Mouse (Mus musculus): Measurements from ENCODE around the gene Pou5f1. TPM values are rescaled to one million over a fixed set of nuclear protein-coding genes. Genes with fewer than 3 reads are reported as not detected.
"Not testable (repeated sequence)": the region's sequence is repeated elsewhere in the genome, so short reads cannot be mapped to it uniquely, and the experiment has no call there.

Gene Pou5f1
- 0.10 TPM in 1 of 2 replicates, not detected in the other for polyA plus RNA-seq (2016; fragmentation: Nextera tagmentation; extraction: Ambion mirVana)

GRCm38 (mm10) chr17:35505776-35506175, at the start of gene Pou5f1:
TSS of gene Pou5f1 (plus strand) at chr17:35506018.
- Histone ChIP-seq H3K27me3 (ENCODE audit: low read depth, poor library complexity, severe bottlenecking) (peaks cover 84% of the 10 kb centered on the region), H3K27ac (replicated peaks) (peak within 1 kb of the TSS; percentile 18; the same call in 1 of the 2 replicates), H3K4me1 (peaks cover 39% of the 10 kb centered on the region), H3K9me3 (replicated peaks) (no peaks in the 10 kb centered on the region), H3K36me3 (no peaks in the 10 kb centered on the region), H3K4me3 (no peak within 1 kb of the TSS)
- 12% methylated on average over 13 of the region's 13 CpGs for WGBS
- no peak for DNase-seq (ENCODE audit: low spot score)

- not testable (repeated sequence) for H3K9me3 ChIP-seq (replicated peaks); H3K4me1 ChIP-seq; H3K27me3 ChIP-seq (ENCODE audit: low read depth, poor library complexity, severe bottlenecking); H3K4me3 ChIP-seq; H3K27ac ChIP-seq (replicated peaks); DNase-seq (ENCODE audit: low spot score); H3K36me3 ChIP-seq
- no CpG with 5 or more reads among the region's 1 CpGs for WGBS
These were observed 47.6 kb upstream of the Pou5f1 start for GRCm38 (mm10) chr17:35458247-35458646.

GRCm38 (mm10) chr17:35460513-35461341, 45.1 kb upstream of the Pou5f1 start:
- not testable (repeated sequence) for H3K36me3 ChIP-seq; H3K27me3 ChIP-seq (ENCODE audit: low read depth, poor library complexity, severe bottlenecking); H3K9me3 ChIP-seq (replicated peaks); DNase-seq (ENCODE audit: low spot score); H3K27ac ChIP-seq (replicated peaks); H3K4me1 ChIP-seq; H3K4me3 ChIP-seq
- 84% methylated on average over 3 of the region's 9 CpGs for WGBS

GRCm38 (mm10) chr17:35465651-35466050, 40.2 kb upstream of the Pou5f1 start:
- H3K36me3 ChIP-seq; H3K27ac ChIP-seq (replicated peaks); H3K9me3 ChIP-seq (replicated peaks); H3K4me3 ChIP-seq: not testable (repeated sequence)
- H3K27me3 ChIP-seq (ENCODE audit: low read depth, poor library complexity, severe bottlenecking) = peaks cover 25% of the 10 kb centered on the region
- H3K4me1 ChIP-seq = peaks cover 13% of the 10 kb centered on the region
- 7% methylated on average over 8 of the region's 8 CpGs for WGBS
- DNase-seq (ENCODE audit: low spot score) = peak; percentile 44

- H3K4me3 ChIP-seq; H3K27ac ChIP-seq (replicated peaks); DNase-seq (ENCODE audit: low spot score); H3K36me3 ChIP-seq; H3K9me3 ChIP-seq (replicated peaks): not testable (repeated sequence)
- 78% methylated on average over 3 of the region's 3 CpGs for WGBS
- peaks cover 40% of the 10 kb centered on the region for H3K27me3 ChIP-seq (ENCODE audit: low read depth, poor library complexity, severe bottlenecking)
- peaks cover 15% of the 10 kb centered on the region for H3K4me1 ChIP-seq
These were observed 36.9 kb upstream of the Pou5f1 start for GRCm38 (mm10) chr17:35468936-35469335.

GRCm38 (mm10) chr17:35469842-35470751, 35.7 kb upstream of the Pou5f1 start, which contains the start of gene H2-Q10:
TSS of gene H2-Q10 (plus strand) at chr17:35470089.
- DNase-seq (ENCODE audit: low spot score) = peak; percentile 33
- H3K9me3 ChIP-seq (replicated peaks) = no peaks in the 10 kb centered on the region
- H3K27me3 ChIP-seq (ENCODE audit: low read depth, poor library complexity, severe bottlenecking) = peaks cover 46% of the 10 kb centered on the region
- H3K4me3 ChIP-seq = peak within 1 kb of the TSS; percentile 60
- H3K27ac ChIP-seq (replicated peaks) = 0 out of 2 replicates have a peak within 1 kb of the TSS, but pooled peaks have one; percentile 42
- 2% methylated on average over 80 of the region's 80 CpGs for WGBS
- no peaks in the 10 kb centered on the region for H3K36me3 ChIP-seq
- H3K4me1 ChIP-seq = peaks cover 15% of the 10 kb centered on the region

GRCm38 (mm10) chr17:35484066-35484465, 21.8 kb upstream of the Pou5f1 start:
- no peaks in the 10 kb centered on the region for H3K4me1 ChIP-seq
- peak; percentile 57 for DNase-seq (ENCODE audit: low spot score)
- H3K36me3 ChIP-seq = no peaks in the 10 kb centered on the region
- no peak overlapping the region for H3K27ac ChIP-seq (replicated peaks)
- no peak overlapping the region for H3K4me3 ChIP-seq
- WGBS = 2% methylated on average over 9 of the region's 9 CpGs
- no peaks in the 10 kb centered on the region for H3K27me3 ChIP-seq (ENCODE audit: low read depth, poor library complexity, severe bottlenecking)
- no peaks in the 10 kb centered on the region for H3K9me3 ChIP-seq (replicated peaks)

- H3K4me3 ChIP-seq = no peak overlapping the region
- 0 out of 2 replicates have a peak overlapping the region, but pooled peaks have one; percentile 1 for H3K27ac ChIP-seq (replicated peaks)
- no peaks in the 10 kb centered on the region for H3K9me3 ChIP-seq (replicated peaks)
- no peak for DNase-seq (ENCODE audit: low spot score)
- H3K27me3 ChIP-seq (ENCODE audit: low read depth, poor library complexity, severe bottlenecking) = no peaks in the 10 kb centered on the region
- 52% methylated on average over 4 of the region's 4 CpGs for WGBS
- no peaks in the 10 kb centered on the region for H3K36me3 ChIP-seq
- peaks cover 6% of the 10 kb centered on the region for H3K4me1 ChIP-seq
These were observed 20.1 kb upstream of the Pou5f1 start for GRCm38 (mm10) chr17:35485702-35486101.

- Histone ChIP-seq H3K27me3 (ENCODE audit: low read depth, poor library complexity, severe bottlenecking) (no peaks in the 10 kb centered on the region), H3K9me3 (replicated peaks) (no peaks in the 10 kb centered on the region), H3K27ac (replicated peaks) (no peak overlapping the region), H3K4me1 (peaks cover 6% of the 10 kb centered on the region), H3K4me3 (no peak overlapping the region), H3K36me3 (no peaks in the 10 kb centered on the region)
- 62% methylated on average over 10 of the region's 10 CpGs for WGBS
- DNase-seq (ENCODE audit: low spot score) = no peak
These were observed 19.1 kb upstream of the Pou5f1 start for GRCm38 (mm10) chr17:35486726-35487125.

- Histone ChIP-seq H3K4me1 (peaks cover 6% of the 10 kb centered on the region), H3K27me3 (ENCODE audit: low read depth, poor library complexity, severe bottlenecking) (no peaks in the 10 kb centered on the region), H3K9me3 (replicated peaks) (no peaks in the 10 kb centered on the region), H3K4me3 (no peak overlapping the region), H3K27ac (replicated peaks) (no peak overlapping the region), H3K36me3 (no peaks in the 10 kb centered on the region)
- 93% methylated on average over 2 of the region's 2 CpGs for WGBS
- no peak for DNase-seq (ENCODE audit: low spot score)
These were observed 17.8 kb upstream of the Pou5f1 start for GRCm38 (mm10) chr17:35488041-35488440.

GRCm38 (mm10) chr17:35490320-35490719, 15.5 kb upstream of the Pou5f1 start:
- DNase-seq (ENCODE audit: low spot score) = no peak
- no peak overlapping the region for H3K27ac ChIP-seq (replicated peaks)
- no peaks in the 10 kb centered on the region for H3K27me3 ChIP-seq (ENCODE audit: low read depth, poor library complexity, severe bottlenecking)
- H3K4me3 ChIP-seq = no peak overlapping the region
- H3K4me1 ChIP-seq = peaks cover 6% of the 10 kb centered on the region
- H3K36me3 ChIP-seq = no peaks in the 10 kb centered on the region
- 56% methylated on average over 5 of the region's 5 CpGs for WGBS
- H3K9me3 ChIP-seq (replicated peaks) = no peaks in the 10 kb centered on the region

- WGBS = 94% methylated on average over 7 of the region's 7 CpGs
- H3K27me3 ChIP-seq (ENCODE audit: low read depth, poor library complexity, severe bottlenecking) = 0 out of 2 replicates have a peak, but pooled peaks cover 12% of the 10 kb centered on the region
- no peak for DNase-seq (ENCODE audit: low spot score)
These were observed 8.7 kb upstream of the Pou5f1 start for GRCm38 (mm10) chr17:35497124-35497523.

More at GRCm38 (mm10) chr17:35497124-35497523, 8.7 kb upstream of the Pou5f1 start:
- no peak overlapping the region for H3K4me3 ChIP-seq
- no peaks in the 10 kb centered on the region for H3K9me3 ChIP-seq (replicated peaks)
- no peak overlapping the region for H3K27ac ChIP-seq (replicated peaks)
- no peaks in the 10 kb centered on the region for H3K36me3 ChIP-seq
- H3K4me1 ChIP-seq = peaks cover 2% of the 10 kb centered on the region

Data from midbrain, embryonic 10.5 days (tissue).